Mouse (Mus musculus): ENCODE measurements at regions not wholly inside any gene's neighbourhood (a gene's known extent, or its start where the extent isn't known, plus 50 kb on each side); places are given as distances from the start of the nearest gene placed in this dataset.

DNA sequence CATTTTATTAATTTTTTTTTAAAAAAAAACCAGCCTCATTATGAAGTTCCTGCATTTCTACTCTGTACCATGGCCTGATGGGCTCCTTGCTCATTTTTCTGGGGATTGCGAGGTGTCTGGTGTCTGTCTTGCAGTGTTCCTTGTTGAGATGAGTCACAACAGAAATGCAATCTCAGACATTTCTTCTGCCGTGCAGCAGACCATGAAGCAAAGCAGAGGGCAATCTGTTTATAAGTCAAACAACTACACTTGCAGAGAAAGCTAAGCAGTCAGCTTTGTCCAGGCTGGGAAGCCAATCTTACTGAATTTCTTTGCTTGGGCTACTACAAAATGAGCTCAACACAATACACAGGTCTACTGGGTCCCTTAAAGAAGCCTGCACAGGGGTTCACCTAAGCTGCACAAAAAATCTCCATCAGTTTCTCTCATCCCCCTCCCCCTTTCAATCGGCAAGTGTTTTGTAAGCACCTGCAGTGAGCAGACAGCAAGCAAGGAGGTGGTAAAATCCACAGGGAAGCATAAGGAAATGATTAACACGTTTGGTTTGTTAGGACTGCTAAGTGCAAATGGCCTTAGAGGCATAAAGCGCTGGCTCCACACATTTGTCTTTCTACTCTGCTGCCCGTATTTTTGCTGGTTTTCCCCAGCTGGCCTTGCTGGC, 171.0 kb upstream of the Dmrta1 start:
- intact Hi-C loops (cut with DNase I): no loop called here
- no peak for DNase-seq (ENCODE audit: low spot score in 2 of 2)

DNA sequence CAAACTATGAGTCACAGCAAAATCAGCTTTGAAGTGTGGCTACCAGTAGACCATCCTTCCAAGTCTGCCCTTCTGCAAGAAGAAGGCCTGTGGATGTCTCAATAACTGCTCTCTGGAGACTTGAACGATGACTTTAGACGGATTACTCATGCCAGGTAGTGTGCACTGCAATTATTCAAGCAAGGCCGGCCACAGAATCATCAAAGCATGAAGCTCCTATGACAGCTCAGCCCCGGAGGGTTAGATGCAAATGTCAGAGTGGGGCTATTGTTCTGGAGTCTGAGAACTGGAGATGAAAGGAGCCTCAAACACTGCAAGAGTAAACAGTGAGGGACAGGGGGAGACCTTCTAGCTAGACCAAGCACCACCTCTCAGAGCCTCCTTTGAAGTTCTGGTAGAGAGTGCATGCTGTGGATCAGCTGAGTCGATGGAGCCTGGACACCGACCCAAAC, 173.8 kb upstream of the Dmrta1 start:
- no peak for DNase-seq (ENCODE audit: low spot score in 2 of 2)
- intact Hi-C loops (cut with DNase I): no loop called here

DNA sequence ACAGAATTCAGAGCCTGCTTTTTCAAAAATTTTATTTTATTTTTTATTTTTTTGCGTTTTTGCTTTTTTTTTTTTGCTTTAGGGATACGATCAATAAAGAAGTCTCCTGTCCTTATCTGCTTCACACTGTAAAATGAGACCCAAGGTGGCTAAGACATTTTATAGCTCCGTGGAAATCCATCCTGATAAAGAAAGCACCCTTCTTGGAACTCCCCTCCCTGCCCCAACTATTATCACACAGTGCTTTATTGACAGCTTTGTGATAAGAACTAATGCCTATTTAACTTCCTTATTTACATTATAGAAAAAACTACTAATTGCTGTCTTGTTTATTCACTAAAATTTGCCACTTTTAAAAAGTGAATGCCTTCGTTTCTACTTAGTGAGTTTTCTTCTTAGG, 179.0 kb upstream of the Dmrta1 start:
- no peak for DNase-seq (ENCODE audit: low spot score in 2 of 2)
- intact Hi-C loops (cut with DNase I): no loop called here

DNA sequence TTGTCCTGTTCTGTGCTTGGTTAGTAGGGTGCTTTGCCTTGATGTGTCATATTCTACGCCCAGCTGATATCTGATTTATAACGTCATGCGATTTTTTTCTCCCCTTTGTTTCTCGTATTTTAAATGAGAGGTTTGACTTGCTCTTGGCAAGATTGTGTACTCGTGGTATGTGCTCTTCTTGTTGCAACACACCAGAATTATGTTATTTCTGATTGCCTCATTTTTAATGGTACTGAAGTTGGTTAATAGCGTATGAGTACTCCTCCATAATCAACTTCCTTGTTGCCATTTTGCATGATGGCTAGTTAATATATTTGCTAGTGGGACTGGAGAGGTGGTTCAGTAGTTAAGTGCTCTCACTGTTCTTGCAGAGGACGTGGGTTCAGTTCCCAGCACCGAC, 180.1 kb upstream of the Cdkn2b start:
- no peak for DNase-seq (ENCODE audit: low spot score in 2 of 2)
- intact Hi-C loops (cut with DNase I): no loop called here

DNA sequence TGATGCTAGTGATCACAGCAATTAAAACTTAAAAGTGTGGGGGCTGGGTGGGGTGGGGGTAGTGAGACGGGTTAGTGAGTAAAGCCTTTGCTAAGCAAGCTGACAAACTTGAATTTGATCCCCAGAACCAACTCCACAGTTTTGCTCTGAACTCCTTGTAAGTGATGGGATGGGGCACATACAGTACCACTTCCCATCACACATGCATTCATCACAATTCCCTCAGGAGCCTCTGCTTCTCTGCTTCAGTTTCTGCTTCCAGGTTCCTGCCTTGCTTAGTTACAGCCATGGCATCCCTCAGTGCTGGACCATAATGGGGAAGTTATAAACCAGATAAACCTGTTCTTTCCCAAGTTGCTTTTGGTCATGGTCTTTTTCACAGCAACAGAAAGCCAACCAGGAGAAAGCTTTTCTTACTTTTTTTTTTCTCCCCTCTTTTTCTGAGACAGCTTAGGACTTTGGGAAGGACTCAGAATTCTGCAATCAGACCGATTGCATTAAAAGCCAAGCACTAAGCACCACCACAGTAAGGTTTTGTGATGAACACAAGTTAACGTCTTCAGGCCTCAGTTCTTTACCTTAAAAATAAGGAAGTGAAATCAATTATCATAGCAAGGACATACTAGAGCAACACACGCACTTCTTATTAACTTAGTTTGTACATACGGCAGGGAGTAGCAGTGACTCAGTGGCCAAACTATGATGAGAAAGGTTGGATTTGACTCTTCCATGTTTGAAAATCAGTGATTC, 176.8 kb upstream of the Cdkn2b start:
- no peak for DNase-seq (ENCODE audit: low spot score in 2 of 2)
- intact Hi-C loops (cut with DNase I): no loop called here

DNA sequence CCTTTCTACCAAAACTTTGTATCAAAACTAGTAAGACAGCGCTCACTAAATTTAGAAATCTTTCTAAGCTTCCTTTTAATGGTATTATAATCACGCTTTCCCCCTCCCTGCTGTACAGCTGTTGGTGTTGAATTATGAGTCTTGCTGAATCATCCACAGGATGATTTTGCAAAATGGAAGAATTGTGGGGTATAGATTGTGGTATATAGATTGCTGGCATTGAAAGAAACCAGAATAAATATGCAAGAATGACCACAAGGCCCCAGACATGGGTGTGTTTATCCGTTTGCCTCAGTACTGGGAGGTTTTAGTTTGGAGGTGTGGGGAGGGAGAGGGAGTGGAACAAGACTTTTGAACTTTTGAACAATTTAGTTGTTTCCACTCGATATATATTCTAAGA, 176.1 kb upstream of the Cdkn2b start:
- no peak for DNase-seq (ENCODE audit: low spot score in 2 of 2)
- intact Hi-C loops (cut with DNase I): no loop called here

DNA sequence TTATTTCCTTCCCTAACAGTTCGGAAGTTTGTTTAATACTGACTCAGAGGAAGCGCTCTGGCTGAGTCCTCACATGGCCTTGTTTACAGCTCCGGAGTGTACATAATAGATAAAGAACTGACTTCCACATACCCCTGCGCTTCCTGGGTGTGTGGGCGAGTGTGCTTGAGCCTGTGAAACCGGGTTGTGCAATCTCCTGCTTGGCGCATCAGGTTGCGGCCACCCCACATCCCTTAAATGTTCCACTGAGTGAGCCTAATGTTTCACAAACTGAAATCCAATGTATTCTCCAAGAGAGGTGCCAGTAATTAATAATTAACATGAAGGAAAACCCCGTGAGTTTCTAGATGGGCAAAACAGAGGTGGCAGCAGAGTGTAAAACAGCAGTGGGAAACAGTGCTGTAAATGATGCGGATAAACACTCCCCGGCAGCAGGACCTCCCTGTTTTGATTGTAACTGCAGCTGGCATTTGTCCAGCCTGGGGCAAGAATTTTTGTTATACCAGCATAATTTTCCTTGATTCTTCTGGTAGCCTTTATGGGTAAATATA, 175.2 kb upstream of the Cdkn2b start:
- intact Hi-C loops (cut with DNase I): no loop called here
- peak in 1 of 2 experiments; percentile 7 for DNase-seq (ENCODE audit: low spot score in 2 of 2)

DNA sequence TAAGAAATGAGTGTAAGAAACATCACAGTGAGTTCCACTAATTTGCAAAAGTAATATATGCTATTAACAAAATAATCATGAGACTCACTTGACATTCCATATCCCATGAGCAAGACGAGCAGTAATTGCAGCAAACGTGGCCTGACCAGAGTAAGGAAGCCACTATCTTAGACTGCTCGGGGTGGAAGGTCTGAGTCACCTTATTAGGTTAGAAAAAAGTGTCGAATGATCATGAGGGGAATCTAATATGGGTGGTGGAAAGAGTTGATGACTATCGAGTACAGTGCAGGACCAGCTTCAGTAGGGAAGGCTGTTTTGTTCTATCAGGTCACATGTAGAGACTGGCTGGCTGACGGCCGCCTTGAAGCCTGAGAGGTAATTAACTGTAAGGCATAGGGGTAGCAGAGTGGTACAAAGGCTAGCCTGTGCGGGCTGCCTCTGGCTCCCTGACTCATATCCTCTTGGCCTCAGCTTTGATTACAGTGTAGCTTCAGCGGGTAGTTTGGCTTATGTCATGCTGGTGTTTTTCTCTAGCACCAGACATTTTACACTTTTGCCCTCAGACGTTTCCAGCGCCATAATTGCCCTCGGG, 167.9 kb upstream of the Cdkn2b start:
- intact Hi-C loops (cut with DNase I): no loop called here
- no peak for DNase-seq (ENCODE audit: low spot score in 2 of 2)

DNA sequence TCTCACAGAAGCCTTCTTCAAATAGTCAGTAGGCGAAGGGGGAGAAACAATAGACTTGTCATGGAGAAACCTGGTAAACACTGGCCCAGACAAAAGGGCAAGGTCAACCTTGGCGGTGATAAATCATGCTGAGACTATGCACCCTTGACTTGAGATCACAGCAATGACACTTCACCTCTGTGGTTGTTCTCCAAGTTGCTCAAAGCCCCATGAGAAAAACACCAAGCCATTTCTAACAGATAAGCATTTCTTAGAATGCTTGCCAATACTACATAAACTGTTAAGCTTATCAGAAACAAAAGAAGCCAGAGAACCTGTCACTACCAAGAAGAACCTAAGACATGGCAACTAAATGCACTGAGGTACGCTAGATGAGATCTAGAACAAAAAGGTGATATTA, 165.0 kb upstream of the Cdkn2b start:
- intact Hi-C loops (cut with DNase I): no loop called here
- DNase-seq (ENCODE audit: low spot score in 2 of 2): no peak

DNA sequence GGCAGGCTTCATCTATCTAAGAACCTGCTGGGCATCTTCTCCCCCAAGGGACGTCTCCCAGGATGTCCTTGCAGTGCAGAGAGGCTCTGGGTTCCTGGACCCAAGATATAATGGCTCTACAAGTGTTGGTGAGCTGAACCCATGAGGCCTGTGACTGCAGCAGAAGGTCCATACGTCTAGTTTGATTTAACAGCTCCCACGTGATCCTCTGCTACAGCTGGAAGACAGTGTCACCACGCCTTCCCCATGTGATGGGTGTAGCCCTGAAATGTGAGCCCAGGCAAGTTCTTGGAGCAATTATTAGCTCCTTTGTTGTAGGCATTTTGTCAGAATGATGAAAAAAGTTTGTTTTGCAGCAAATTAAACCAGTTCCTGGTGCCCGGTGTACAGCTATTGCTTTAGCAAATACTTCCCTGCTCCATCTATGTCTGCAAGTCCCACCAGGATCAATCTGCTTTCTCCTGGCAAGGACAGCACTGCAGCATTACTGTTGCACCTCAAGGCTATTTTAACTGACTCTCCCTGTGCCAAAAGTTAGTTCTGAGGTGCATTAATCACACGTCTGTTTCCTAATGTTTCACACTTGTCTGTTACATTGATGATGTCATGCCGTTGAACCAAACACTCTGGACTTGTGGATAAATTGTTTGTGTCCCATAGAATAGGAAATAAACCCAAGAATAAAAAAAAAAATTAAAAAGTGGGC, 164.2 kb upstream of the Cdkn2b start:
- intact Hi-C loops (cut with DNase I): no loop called here
- DNase-seq (ENCODE audit: low spot score in 2 of 2): no peak

DNA sequence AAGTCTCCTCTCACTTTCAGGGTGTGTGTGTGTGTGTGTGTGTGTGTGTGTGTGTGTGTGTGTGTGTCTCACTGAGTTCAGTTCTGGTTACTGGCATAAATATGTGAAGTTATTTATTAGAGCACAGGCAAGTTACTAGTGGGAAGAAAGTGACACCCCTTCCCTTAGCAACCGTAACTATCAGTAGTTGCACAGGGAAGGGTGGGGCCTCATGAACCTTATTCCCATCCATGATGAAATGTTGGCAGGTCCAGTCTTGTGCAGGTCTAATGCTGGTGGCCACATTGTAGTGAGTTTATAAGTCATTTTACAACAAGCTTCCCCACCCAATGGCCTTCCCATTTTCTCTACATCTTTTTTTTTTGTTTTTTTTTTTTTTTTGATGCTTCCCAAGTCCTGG, 160.6 kb upstream of the Cdkn2b start:
- no peak for DNase-seq (ENCODE audit: low spot score in 2 of 2)
- intact Hi-C loops (cut with DNase I): no loop called here

DNA sequence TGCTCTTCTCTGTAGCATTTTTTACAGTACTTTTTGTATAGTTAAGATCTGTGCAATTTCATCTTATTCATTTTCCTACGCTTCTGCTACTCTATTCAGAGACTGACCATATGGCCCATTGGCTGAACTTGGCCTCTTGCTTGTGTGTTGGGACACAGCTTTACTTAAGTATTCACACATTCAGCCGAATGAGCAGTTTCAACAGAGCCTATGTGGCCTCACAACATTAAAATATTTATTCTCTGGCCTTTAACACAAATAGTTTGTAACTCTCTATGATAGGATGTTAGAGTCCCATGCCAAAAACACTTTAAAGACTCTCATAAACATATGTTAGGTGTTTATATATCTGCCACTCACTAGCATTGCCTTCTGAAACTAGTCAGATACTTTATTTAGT, 159.9 kb upstream of the Cdkn2b start:
- intact Hi-C loops (cut with DNase I): no loop called here
- DNase-seq (ENCODE audit: low spot score in 2 of 2): no peak

DNA sequence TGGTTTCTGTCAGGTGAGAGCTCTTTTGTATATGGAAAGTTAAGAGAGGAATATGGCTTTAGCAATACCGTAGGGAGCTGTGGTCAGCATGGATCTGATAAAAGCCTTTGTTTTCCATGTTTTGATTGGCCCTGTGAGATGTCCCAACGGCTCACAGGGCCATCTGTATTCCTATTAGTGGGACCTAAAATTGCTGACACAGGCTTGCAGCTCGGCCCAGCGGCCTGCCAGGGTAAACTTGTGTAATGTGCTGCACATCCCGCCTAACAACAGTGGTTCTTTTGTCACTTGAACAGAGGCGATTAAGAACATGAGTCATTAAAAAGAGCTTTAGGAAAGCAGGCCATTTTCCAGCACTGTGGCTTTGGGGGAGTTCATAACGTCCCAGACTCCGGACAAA, 159.0 kb upstream of the Cdkn2b start:
- intact Hi-C loops (cut with DNase I): no loop called here
- DNase-seq (ENCODE audit: low spot score in 2 of 2): peak; percentile 5 to 7

DNA sequence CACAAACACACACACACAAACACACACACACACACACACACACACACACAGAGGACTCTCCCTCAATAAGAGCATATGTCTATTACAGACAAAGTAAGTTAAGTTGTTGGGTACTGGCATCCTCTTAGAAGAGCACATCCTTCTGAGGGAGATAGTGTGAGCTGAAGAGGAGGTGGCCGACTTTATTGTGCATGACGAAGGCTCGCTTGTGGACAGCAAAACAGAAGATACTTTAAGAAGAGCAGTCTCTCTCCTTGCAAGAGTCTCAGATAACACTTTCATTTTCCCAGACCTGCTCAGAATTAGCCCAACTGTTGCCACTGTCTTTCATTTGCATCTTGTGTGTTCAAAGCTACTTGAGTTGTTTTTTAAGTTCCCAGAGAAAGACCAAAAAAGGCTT, 158.6 kb upstream of the Cdkn2b start:
- intact Hi-C loops (cut with DNase I): no loop called here
- no peak for DNase-seq (ENCODE audit: low spot score in 2 of 2)

DNA sequence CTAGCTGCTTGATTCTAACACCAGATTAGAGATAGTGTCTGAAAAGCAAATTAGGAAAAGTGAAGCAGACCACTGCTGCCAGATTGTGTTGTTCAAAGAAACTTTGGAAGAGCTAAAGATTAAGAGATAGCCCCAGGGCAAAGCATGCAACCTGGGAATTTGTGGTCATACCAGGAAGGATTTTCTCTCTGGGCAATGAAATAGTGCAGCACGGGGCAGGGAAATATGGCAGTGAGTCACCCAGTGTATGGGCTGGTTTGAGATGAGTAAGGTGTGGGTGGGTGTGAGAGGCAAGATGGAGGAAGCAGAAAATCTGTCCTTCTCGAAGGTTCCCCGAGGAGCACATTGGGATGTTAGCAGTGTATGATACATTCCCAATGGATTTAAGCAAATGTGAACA, 155.9 kb upstream of the Cdkn2b start:
- peak in 1 of 2 experiments; percentile 64 for DNase-seq (ENCODE audit: low spot score in 2 of 2)
- intact Hi-C loops (cut with DNase I): no loop called here

DNA sequence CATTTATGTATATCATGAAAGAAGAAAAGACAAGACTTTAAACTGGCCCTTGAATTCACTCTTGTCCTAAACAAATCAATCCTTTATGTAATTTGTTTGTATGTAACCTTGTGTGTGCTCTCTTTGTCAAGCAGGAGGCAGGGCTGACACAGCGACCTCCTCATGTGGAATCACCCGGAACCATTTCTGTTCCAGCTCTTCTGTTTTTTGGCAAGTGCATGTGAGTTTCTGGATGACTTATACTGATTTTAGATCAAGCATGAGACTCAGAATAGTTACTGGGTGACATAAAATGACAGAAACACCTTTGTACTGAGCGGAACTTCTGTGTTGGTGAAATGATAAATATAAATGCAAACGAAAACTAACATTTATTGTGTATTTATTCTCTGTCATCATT, 152.3 kb upstream of the Cdkn2b start:
- intact Hi-C loops (cut with DNase I): no loop called here
- no peak for DNase-seq (ENCODE audit: low spot score in 2 of 2)

DNA sequence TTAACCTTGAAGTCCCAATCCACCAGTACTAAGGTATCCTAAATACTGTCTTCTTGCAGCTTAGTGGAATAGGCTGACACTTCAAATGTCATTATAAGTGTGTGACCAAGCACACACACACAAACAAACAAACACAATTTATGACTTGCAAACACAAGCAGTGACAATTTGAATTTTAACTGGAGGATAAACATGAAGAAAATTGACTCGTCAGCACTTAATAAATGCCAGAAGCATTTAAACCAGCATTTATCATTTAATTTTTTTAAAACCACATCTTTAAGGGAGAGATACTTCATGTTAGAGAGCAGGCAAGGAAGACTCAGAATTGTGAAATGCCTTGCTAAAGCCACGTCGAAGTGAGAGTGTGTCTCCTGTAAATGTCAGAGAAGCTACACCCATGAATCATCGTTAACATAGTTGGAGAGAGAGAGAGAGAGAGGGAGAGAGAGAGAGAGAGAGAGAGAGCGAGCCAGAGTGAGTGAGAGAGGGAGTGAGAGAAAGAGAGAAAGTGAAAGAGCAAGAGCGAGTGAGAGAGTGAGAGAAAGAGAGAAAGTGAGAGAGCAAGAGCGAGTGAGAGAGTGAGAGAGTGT, 149.4 kb upstream of the Cdkn2b start:
- no peak for DNase-seq (ENCODE audit: low spot score in 2 of 2)
- intact Hi-C loops (cut with DNase I): no loop called here

DNA sequence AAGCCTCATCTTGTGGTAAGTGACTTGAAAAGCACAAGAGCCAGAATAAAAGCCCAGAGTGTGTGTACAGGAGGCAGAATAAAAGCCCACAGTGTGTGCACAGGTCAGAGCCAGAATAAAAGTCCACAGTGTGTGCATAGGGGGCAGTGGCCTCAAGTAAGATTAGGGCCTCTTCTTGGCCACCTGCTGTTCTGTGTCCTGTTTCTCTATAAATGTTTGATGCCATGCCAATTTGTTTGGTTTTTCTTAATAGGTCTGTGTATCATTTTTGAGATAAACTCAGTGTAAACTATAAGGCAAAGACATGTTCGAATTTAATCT, 148.5 kb upstream of the Cdkn2b start:
- intact Hi-C loops (cut with DNase I): no loop called here
- no peak for DNase-seq (ENCODE audit: low spot score in 2 of 2)

DNA sequence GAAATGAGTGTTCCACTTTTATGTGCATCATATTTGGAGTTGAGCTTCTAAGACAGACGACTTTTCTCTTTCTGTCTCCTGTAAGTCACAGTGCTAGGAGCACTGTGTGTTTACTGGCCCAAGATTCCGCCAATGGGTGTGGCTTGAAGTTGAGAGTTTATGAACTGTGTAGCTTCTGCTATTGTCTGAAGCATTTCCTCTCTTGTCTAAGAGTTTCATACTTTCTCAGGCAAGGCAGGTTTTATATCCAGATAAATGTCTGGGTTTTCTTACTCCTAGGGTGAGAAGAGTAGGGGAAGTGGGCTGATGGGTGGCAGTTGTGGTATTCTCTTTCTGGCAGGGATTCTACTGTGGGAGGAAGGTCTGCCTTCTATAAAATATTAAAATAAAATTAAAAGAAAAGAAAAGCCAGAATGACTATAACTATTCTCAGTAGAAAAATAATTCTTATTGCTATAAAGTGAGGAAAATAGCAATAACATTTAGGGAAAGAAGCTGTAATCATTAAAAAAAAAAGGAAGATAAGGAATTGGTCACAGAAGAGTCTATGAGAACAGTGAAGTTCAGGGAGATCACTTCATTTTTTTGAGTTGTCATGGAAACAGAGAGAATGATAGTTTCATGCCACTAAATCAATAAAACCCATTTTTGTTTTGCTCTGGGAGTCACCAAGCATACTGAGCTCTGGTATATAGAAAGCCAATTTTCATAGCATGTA, 147.9 kb upstream of the Cdkn2b start:
- intact Hi-C loops (cut with DNase I): no loop called here
- no peak for DNase-seq (ENCODE audit: low spot score in 2 of 2)

DNA sequence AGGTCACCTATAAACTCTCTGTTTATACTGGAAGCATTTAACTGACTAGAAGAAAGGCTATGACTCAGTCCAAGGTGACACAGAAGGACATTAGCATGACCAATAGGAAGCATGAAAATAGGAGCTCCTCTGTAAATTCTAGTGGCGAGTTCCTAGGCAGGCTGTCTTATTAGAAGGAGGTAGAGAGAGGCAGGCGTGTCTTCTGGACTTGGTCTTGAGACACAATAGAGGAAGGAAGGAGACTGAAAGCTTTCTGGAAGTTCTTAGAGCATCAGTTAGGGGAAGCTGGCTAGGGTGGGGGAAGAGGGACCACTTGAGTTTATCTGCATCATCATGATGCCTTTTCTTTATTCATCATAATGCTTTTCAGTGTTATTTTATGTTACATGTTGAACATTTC, 147.0 kb upstream of the Cdkn2b start:
- no peak for DNase-seq (ENCODE audit: low spot score in 2 of 2)
- intact Hi-C loops (cut with DNase I): no loop called here

Data from left cerebral cortex, postnatal 25 days (tissue).